Mouse (Mus musculus): ENCODE results near the gene Etv6.

Etv6 gene

DNA sequence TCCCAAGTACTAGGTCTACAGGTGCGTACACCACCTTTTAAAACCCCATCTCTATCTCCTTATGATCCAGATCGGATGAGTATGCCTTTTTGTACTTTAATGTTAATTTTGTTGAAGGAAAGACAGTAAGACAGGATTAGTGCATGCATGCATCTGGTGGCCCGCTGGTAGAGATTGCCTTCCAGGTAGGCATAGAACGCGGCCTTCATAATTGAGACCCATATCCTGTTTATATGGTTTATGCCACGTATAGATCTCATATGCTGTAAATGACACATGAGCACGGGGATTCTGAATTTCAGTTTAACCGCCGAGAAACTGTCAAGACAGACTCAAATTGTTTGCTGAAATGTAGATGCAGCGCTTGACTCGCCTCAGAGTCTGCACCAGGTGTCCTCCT is 133.3 kb downstream of the Etv6 start:
- DNase-seq (ENCODE audit: extremely low spot score) = no peak

DNA sequence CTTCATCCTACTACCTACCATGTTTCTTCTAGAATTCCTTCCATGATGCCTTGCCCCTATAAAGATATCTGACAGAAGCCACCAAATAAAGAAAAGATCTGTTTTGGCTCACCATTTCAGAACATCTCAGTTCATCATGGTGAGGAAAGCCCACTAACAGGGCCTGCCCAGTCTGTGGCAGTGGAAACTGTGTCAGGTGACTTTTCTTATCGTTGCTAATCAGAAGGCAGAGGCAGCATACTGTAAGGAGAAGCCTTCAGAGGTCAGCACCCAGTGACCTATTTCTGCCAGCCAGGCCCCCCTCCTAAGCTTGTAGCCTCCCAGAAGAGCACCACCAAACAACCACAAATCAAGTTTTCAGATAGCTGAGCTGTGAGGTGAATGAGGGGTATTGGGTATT is 135.7 kb downstream of the Etv6 start:
- DNase-seq (ENCODE audit: extremely low spot score) = no peak

DNA sequence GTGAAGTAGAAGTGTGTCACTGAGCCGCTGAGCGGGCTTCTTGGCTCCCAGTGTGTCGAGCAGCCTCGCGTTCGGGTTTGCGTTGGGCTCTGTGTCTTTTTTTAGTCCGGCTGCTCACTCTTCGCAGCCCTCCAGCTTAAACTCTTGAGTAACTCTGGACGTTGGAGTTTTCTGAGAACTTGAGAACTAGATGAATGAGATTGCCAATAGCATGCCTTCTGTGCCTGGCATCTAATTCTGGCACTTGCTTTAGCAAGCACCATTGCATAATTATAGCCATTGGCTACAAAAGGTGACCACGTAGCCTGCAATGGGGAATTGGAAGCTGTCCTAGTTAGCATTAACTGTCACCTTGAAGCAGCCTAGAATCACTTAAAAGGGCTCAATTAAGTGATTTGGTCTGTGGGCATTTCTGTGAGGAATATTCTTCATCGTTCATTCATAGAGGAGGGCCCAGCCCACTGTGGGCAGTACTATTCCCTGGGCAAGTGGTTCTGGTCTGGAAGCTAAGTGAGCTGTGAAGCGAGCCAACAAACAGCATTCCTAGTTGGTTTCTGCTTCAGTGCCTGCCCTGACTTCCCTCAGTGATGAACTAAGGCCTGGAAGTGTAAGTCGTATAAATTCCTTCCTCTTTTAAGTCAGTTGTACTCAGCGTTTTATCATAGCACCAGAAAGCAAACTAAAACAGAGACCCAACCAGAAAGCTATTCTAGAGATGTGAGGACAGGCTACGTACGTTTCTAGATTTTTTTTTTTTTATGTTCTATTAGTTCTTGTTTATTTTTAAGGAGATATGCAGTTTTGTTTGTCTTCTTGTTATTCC is 136.6 kb downstream of the Etv6 start:
- DNase-seq (ENCODE audit: extremely low spot score) = no peak

DNA sequence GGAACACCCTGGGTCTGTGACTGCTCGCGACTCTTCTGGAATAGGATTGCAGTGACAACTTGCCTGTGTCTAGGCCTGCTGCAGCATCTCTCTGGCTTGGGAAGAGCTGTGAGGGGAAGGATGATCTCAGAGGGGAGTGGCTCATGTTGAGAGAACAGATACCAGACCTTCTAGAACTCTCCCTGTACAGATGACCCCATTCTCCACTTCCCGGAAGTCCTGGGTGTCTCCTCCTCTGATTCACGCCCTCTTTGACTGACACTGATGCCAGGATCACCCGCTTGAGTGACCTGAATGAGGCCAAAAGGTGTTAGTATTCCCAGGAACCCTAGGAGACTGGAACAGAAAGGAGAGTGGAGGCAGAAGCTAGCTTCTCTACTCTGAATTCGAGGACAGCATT is 137.9 kb downstream of the Etv6 start:
- no peak for DNase-seq (ENCODE audit: extremely low spot score)

DNA sequence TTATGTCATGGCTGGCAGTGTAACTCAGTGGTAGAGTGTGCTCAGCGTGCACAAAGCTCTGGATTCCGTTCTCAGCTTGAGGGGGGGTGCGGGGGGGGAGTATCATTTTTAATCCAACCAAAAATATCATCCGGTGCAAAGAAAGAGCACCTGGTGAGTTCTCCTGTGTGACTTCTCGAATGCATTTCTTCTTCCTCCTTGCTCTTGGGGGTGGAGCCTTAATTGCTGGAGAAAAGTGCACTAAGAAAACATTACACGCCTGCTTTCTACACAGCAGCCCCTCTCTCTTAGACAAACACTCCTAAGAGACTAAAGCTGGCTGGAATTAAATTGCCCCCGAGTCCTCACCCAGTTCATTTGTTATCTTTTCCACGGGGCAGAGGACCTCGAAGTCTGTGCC is 139.6 kb downstream of the Etv6 start:
- no peak for DNase-seq (ENCODE audit: extremely low spot score)

DNA sequence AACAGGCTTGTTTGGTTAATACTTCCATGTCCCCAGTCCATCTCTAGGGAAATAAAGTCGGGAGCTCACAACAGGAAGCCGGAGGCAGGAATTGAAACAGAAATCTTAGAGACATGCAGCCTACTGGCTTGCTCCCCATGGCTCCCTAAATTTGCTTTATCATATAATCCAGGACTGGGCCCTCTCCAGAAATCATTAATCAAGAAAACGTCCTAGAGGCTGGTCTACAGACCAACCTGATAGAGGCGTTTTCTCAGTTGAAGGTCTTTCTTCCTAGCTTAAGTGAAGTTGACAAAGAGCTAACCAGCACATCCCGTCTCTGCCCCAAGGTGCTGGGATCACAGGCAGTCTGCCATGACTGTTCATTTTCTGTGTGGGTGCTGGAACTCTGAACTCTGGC is 141.7 kb downstream of the Etv6 start:
- no peak for DNase-seq (ENCODE audit: extremely low spot score)

DNA sequence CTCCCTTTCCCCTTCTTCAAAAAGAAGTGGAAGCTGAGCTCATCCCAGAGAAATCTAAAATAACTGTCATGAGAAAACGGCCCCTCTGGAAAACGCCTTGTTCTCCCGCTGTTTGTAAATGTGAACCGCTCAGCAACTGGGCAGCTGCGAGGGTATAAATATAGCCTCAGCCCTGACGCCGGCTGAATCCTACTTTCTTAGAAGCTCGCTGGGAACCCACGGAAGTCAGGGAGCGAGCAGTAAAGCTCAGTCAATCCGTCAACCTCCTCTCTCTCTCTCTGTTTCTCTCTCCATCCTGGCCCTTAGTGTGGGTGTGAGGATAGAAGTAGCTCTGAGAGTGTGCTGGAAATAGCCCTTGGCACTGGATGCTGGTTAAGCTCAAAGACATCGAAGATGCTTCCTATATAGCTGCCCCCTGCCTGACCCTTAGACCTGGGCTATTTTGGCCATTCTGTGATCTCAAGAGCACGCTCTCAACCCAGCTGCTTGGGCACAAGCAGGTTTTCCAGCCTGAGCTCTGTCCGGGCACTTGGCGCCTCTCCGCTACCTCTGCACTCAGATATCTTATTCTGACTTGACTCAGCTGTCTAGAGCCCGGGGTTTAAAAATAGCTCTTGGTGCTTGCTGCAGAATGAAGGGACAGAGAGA is 146.9 kb downstream of the Etv6 start:
- no peak for DNase-seq (ENCODE audit: extremely low spot score)

DNA sequence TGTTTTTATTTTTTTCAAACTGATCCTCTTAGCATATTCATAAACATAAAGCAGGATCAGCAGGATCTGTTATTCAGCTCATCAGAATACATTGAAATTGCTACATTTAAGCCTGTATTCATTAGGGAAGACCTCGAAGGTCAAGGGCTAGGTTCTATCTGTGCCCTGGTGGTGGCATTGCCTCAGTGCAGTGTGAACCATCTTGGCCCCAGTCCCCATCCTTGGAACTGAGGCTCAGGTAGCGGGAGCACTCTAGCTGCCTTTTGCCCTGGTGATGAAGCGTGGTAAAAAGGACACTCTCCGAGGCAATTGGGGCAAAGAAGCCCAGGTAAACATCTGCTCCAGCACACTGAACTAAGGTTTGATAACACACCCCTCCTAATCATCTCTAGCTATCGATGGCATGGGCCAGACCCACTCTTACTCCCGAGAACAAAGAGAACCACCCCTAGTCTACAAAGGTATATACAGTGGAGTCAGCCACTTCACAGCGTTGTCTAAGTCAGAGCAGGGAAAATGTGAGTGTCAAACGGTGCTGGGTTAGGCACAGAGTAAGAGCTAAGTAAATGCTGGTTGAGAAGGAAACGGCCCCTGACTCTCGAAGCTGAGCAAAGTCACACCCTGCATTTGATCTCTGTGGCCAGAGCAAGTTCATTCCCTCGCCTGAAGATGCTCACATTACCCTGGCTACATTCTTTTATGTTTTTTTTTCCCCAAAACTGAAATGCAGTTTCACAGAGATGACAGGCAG is 148.3 kb downstream of the Etv6 start:
- DNase-seq (ENCODE audit: extremely low spot score) = no peak

DNA sequence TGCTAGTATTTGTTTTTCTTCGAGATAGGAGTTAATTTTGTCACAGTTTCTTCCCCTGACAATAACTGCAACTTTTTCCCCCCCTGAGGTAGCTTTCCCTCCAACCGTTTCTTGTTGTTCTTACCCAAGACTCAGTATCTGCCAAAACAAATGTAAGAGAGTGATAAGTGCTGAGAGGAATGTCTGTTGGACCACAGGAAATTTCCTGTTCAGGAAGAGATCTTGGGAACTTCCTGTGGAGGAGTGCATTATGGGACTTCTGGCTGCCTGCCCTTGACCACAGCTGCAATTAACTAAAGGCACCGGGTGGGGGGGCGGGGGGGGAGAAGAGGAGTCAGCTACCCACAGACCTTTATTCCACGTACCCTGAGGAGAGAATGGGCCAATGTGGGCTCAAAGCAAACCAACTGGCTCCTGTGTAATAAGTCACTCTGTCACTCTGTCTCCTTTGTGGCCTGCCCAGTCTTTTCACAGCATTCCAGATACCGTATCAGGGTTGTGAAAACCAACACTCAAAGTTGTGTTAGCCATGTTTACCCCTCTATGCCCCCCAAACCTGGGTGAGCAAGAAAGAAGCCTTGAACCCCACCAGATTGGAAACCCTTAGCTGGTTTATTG is 150.9 kb downstream of the Etv6 start:
- DNase-seq (ENCODE audit: extremely low spot score) = no peak

DNA sequence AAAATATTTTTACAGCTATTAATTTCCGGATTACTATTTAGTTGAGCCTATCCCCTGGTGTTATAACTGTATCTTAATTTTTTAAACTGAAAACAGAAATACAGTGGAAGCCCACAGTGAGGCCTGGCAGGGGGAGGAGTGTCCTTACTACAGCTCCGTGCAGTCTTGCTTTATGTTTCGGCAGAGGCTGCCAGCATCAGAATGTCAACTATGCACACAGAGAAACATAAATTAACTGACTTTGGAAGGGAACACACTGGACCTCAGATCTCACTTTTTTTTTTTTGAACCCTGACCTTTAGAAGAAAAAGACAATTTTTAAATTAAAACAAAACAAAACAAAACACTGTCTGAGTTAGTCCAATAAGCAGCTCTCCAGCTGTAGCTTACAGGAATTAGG is 153.2 kb downstream of the Etv6 start:
- DNase-seq (ENCODE audit: extremely low spot score) = no peak

DNA sequence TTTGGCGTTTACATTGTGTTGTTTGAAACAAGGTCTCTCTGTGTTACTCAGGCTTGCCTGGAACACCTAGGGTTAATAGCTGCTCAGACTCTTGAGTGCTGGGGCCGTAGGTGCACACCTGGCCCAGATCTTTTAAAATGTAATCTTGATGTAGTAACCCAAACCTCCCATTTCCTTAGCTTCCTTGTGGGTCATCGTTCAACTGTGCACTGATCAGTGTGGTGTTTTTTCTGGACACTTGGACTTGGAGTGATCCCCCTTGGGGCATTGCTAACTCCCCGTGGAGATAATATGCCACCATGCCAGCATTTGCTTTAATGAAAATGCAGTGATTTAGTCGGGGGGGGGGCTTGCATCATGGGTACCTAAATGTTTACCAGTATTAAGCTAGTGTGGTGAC is 153.7 kb downstream of the Etv6 start:
- no peak for DNase-seq (ENCODE audit: extremely low spot score)

DNA sequence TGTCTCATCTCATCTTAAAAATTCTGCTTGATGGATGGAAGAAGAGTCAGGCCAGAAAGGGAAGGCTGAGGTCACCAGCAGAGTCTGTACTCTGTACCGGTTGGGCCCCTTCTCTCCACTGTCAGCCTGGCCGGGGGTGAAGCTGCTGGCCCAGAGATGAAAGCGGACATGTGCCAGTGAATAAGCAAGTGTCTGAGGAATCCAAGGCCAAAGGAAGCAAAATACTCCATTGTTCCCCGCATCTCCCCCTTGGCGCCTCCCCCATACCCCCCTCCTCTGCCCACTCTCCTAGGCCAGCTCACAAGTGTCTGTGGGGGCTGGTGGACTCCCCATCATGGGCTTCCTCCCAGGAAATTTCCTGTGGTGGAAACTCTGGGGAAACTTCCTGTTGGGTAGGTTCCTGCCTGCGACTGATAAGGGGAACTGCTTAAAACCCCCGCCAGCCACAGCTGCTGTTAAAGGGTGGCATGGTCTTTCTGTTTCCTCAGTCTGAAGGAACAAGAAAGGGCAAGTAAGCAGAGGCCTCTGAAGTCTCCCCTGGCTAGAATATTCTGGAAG is 154.2 kb downstream of the Etv6 start:
- DNase-seq (ENCODE audit: extremely low spot score) = no peak

DNA sequence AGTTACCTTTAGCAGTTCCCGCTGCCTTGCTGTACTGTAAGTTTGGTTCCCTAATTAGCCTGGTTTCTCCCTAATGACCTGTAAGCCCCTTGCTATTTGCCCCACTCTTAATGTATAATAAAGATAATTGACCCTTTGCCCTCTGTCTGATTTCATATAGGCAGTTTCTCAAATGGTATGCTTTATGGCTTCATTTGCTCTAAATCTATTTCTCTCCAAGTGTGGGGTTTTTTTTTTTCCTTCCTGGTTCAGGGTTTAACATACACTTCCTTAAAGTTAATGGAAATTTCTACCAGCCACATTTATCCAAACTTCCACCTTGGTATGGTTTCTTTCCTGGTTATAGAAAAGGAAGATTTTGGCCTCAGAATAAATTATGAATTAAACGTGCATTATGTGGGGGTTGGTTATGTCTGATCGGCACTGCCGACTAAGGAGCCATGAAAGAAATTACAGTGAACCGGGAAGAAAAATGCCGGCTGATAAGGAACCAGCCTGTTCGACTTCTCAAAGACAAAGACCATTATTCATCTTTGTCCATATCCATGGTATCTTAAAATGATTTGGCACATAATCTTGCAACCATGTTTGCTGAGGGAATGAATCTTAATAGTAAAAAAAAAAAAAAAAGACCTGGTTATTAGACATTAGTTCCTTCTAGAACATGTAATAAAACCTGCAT is 155.2 kb downstream of the Etv6 start:
- DNase-seq (ENCODE audit: extremely low spot score) = no peak

DNA sequence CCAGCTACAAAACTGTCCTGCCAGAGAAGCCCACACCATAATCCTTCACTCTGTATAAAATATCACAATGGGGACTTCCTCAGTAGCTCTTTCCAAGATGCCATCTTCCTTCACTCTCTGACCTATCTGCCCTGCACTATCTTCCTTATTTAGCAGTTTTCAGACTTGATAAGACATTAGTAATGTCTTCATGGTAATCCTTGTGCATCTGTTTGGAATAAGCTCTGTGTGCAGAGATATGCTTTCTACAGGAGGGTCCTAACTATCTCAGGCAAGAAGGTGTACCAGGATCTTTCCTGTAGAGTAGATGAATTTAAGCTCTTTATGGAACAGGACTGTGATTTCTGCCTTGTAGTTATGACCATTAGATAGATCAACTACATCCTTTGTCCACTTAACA is 157.2 kb downstream of the Etv6 start:
- DNase-seq (ENCODE audit: extremely low spot score) = no peak

DNA sequence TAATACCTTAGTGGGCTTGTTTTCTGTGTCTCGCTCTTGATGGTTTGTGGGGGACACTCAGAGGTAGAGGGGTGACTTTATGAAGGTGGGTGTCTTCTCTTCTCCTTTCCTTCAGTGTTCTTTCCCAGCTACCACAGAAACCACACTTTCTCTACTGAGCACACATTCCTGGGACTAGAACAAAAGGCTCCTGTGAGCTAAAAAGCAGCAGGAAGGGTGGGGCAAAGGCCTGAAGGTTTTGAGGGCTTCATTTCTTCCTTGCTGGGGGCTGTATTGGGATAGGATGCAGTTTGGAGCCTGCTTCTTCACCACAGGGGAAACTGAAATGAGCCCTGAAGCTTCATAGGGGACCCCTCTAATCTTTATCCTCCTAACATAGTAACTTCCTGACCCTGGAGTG is 164.4 kb downstream of the Etv6 start:
- no peak for DNase-seq (ENCODE audit: extremely low spot score)

DNA sequence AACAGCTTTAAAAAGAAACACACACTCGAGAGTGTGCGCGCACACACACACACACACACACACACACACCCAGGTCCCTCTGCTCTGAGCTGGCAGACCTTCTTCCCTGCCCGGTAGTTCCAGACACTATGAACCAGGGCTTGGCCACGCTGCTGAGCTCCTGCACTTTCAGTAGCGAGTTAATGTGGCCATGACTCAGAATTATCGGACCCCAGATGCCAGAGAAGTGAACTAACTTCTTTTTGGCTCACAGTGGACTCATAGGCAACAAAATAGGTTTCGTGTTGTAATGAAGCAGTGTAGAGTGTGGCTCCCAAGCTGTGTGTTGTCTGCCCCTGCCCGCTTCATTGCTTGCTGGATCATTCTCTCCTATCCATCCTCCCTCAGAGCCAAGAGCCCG is 165.1 kb downstream of the Etv6 start:
- no peak for DNase-seq (ENCODE audit: extremely low spot score)

DNA sequence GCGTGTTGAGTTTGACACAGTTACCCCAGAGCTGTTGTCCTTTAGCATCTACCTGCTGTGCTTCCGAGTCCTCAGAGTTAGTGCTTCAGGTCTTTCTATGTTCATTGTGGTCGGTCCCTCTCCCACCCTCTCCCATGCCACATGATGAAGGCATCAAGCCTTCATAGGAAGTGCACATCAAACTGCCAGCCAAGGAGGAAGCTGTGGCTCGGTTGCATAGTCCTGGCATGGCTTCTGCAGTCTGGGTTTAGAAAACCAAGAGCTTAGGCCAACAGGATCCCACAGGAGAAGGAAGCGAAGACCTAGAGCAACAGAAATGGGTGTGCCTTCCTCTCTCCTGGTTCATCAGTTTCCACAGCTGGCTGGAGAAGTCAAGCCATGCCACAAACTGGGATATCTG is 166.7 kb downstream of the Etv6 start:
- DNase-seq (ENCODE audit: extremely low spot score) = no peak

DNA sequence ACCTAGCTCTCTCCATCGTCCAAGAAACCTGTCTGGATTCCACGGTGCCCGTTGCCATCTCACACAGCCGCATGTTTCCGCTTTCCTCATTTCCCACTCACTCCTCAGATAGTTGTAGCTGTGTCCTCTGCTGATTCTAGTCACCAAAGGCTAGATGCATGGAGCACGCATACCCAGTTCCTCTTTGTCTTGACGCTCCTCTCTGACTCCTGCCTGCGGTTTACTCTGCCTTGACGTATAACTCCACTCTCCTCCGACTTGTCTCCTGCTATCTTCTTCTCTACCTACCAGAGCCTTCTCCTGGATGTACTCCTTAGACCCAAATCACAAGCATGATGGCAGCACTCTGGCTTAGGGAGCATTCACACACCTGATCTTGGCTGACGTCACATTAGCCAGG is 169.7 kb downstream of the Etv6 start:
- no peak for DNase-seq (ENCODE audit: extremely low spot score)

DNA sequence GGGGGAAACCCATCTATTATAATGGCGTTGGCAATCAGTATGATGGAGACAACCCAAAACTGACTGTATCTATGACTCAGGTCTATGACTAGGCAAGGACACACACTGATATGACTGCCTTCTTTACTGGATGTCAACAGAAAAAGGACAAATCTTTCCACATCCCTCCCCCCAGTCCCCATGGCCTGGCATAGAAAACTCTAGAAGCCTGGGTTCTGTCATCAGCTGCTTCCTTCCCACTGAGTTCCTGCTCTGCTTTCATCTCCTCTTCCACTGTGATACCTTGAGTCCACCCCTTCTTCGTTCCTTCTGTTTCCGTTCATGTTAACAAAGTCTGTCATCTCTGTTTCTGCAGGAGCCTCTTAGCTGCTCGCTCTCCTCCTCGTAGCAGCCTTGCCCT is 170.2 kb downstream of the Etv6 start:
- DNase-seq (ENCODE audit: extremely low spot score) = no peak

DNA sequence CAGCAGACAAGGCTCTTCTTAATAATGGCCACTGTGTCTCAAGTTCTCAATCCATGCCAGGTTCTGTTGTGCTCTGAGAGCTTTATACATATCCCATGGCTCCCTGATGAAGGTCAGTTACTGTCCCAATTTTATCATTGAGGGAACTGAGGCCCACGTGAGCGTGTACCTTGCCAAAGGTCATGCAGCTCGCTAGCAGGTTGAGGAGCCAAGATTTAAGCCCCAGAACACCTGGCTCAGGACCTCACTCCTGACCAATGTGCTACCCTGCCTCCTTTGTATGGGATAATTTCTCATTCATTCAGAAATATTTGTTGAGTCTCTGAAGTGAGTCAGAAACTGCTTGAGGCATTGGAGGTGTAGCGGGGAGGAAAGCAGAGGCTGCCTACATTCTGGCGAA is 170.8 kb downstream of the Etv6 start:
- DNase-seq (ENCODE audit: extremely low spot score) = no peak

DNA sequence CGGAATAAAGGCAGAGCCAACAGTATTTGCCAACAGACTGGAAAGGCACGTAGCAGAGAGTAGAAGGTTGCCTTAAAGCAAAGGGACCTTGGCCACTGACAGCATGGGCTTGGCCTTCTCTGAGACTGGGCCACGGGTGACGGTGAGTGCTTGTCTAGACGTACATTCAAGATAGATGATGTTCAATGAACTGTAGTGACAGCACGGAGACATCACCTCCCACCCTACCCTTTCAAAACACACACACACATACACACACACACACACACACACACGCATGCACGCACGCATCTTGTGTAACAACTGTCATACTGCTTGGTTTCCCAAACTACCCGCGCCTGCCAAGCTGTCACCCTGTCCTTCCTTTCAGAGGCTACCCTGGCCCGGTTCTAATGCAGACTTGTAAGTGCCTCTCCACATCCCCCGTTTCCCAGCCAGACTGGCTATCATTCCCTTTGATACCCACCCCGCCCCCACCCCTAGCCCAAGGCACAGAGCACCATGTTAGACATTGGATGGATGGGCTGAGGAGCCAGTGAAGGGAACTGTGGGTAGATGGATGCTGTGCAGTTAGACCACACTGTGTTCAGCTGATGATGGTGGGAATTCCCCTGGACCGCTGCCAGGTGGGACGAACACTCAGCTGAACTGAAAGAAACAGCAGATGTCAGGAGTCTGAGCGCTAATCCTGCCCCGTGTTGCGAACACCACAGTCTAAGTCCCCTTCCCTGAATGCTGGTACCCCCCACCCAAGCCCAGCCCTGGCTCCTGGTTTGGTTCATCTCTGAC is 172.1 kb downstream of the Etv6 start:
- no peak for DNase-seq (ENCODE audit: extremely low spot score)

Data from embryo, embryonic 9.5 days (tissue).